Mouse (Mus musculus) neural tube, embryonic 15.5 days (tissue): ENCODE measurements at regions not wholly inside any gene's neighbourhood (a gene's known extent, or its start where the extent isn't known, plus 50 kb on each side); places are given as distances from the start of the nearest gene placed in this dataset.

ENCODE experiments used
- ATAC-seq: fragments of 200-750 bp; cut with Nextera tagmentation; 2 replicates; pipeline ENCODE4 v1.8.0; 2017; ENCODE audit warnings: mild to moderate bottlenecking, moderate TSS enrichment, moderate library complexity; ENCODE audit not compliant: low FRiP score
- H3K27ac ChIP-seq: fragments of 300-500 bp; sonication (generic); replicated peaks from 2 replicates; pipeline ENCODE4 v1.5.1; 2015; ENCODE audit warnings: mild to moderate bottlenecking, inconsistent platforms
- H3K27me3 ChIP-seq: fragments of 300-500 bp; sonication (generic); replicated peaks from 2 replicates; pipeline ENCODE4 v1.6.1; 2015; ENCODE audit warnings: inconsistent platforms
- H3K36me3 ChIP-seq: fragments of 300-500 bp; sonication (generic); 2 replicates; pipeline ENCODE4 v1.6.1; 2015; ENCODE audit warnings: inconsistent platforms
- H3K4me1 ChIP-seq: fragments of 300-500 bp; sonication (generic); 2 replicates; pipeline ENCODE4 v1.6.1; 2015; ENCODE audit warnings: inconsistent platforms
- H3K4me2 ChIP-seq: fragments of 300-500 bp; sonication (generic); 2 replicates; pipeline ENCODE4 v1.6.1; 2015; ENCODE audit warnings: inconsistent platforms, mild to moderate bottlenecking, moderate library complexity
- H3K4me3 ChIP-seq: fragments of 300-500 bp; sonication (generic); replicated peaks from 2 replicates; pipeline ENCODE4 v1.5.1; 2015; ENCODE audit warnings: mild to moderate bottlenecking, inconsistent platforms
- H3K9ac ChIP-seq: fragments of 300-500 bp; sonication (generic); replicated peaks from 2 replicates; pipeline ENCODE4 v1.6.1; 2015; ENCODE audit warnings: mild to moderate bottlenecking, inconsistent platforms
- H3K9me3 ChIP-seq: fragments of 300-500 bp; sonication (generic); replicated peaks from 2 replicates; pipeline ENCODE4 v1.6.1; 2016; ENCODE audit warnings: inconsistent platforms
- WGBS: fragments of 180-500 bp; shearing (Covaris S2); methylation state at CpG from one replicate; pipeline ENCODE4 v1.1.7; 2015; ENCODE audit warnings: mixed read lengths; 5-methylcytosine and 5-hydroxymethylcytosine counted together

DNA sequence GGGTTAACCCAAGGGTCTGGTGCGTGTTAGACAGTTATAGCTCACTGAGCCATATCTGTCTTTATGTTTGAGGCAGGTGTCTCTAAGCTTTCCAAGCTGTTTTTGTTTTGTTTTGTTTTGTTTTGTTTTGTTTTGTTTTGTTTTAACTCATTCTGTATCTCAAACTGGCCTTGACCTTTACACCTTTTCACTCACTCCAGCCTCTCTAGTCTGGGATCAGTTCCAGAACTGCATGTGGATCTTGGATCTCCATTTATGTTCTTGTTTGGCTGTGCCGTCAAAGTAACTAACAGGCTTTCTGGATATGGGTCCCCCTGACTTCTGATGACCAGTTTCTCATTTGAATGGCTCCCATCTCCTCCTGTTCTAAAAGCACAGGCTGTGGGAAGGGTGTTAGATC, 197.7 kb downstream of the Gm5447 start:
- H3K9ac ChIP-seq: no peak overlapping the region
- WGBS: 76% methylated on average over 2 of the region's 2 CpGs
- H3K4me3 ChIP-seq: no peak overlapping the region
- H3K4me2 ChIP-seq: no peak overlapping the region
- no peaks in the 10 kb centered on the region for H3K9me3 ChIP-seq
- H3K36me3 ChIP-seq: no peaks in the 10 kb centered on the region
- H3K27ac ChIP-seq: no peak overlapping the region
- ATAC-seq: no peak
- H3K27me3 ChIP-seq: no peaks in the 10 kb centered on the region
- no peaks in the 10 kb centered on the region for H3K4me1 ChIP-seq

DNA sequence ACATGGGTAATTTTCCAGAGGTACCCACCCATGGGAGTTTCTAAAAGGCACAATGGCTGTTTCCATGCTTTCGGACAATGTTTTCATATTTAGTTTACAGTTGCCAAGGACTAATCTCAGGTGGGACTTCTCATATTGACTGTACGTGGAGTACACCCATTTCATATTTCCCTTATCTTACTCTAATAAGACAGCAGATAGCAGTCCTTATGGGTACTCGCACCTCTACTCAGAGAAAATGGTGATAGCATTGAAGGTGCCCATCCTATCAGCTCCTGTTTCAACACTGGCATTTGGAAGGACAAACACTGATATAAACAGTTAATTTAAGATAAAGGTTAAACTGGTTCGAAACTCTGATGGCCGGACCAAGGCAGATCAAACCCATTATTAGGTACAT, 198.6 kb downstream of the Gm5447 start:
- Histone ChIP-seq H3K27me3 (no peaks in the 10 kb centered on the region), H3K9me3 (no peaks in the 10 kb centered on the region), H3K36me3 (no peaks in the 10 kb centered on the region), H3K4me1 (no peaks in the 10 kb centered on the region), H3K4me2 (no peak overlapping the region), H3K4me3 (no peak overlapping the region), H3K9ac (no peak overlapping the region), H3K27ac (no peak overlapping the region)
- 91% methylated on average over 5 of the region's 5 CpGs for WGBS
- no peak for ATAC-seq

DNA sequence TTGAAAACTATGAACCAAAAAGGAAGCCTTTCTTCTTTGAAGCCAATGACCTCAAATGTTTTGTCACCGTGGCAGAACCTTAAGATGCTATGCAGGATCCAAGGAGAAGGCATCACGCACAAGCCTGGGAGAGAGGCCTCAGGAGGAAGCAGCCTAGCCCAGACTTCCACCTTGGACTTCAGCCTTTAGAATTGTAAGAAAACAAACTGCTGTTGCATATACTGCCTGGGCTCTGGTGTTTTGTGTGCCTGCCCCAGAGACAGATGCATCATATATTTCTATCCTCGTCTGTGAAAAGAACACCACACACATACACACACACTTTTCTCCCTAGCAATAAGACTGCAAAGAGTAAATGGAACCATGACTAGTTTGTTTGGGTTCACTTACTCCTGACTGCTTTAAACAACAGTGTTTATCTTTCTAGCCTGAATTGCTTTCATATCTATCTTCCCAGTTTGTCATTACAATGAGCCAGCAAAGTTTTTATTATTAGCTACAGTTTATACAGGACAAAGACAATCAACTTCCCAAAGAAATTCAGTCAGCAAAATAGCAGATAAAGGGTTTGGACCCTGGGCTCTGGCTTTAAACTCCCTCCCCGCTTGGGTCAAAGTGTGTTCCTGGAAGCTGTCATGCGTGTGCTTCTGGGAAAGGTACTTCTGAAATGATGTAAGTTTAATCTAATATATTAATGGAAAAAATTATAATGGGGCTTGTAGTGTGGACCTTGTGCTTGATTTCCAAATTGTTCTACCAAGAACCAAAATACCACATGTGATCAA, 204.2 kb downstream of the Gm5447 start:
- ATAC-seq: no peak
- Histone ChIP-seq H3K27ac (no peak overlapping the region), H3K4me1 (0 out of 2 replicates have a peak, but pooled peaks cover 2% of the 10 kb centered on the region), H3K9me3 (no peaks in the 10 kb centered on the region), H3K36me3 (no peaks in the 10 kb centered on the region), H3K9ac (no peak overlapping the region), H3K4me3 (no peak overlapping the region), H3K27me3 (no peaks in the 10 kb centered on the region), H3K4me2 (no peak overlapping the region)
- WGBS: 83% methylated on average over 5 of the region's 5 CpGs

DNA sequence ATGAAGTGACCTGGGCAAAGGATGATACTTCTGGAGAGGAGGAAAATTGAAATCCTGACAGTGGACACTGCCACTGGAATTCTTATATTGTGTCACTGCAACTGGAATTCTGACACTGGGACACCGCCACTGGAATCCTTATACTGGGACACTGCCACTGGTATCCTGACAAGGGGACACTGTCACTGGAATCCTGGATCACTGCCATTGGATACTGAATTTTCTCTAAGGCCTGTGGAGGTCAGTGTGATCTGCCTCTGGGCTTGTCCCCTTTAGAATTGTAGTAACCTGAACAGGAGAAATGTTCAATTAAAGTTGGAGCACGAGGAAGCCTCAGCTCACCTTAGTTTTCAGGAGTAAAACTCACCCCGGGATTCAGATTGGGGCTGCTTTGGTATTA, 205.0 kb downstream of the Gm5447 start:
- Histone ChIP-seq H3K9me3 (no peaks in the 10 kb centered on the region), H3K4me3 (no peak overlapping the region), H3K9ac (no peak overlapping the region), H3K4me2 (no peak overlapping the region), H3K27ac (no peak overlapping the region), H3K36me3 (no peaks in the 10 kb centered on the region), H3K27me3 (no peaks in the 10 kb centered on the region), H3K4me1 (0 out of 2 replicates have a peak, but pooled peaks cover 2% of the 10 kb centered on the region)
- 81% methylated on average over 3 of the region's 3 CpGs for WGBS
- no peak for ATAC-seq

DNA sequence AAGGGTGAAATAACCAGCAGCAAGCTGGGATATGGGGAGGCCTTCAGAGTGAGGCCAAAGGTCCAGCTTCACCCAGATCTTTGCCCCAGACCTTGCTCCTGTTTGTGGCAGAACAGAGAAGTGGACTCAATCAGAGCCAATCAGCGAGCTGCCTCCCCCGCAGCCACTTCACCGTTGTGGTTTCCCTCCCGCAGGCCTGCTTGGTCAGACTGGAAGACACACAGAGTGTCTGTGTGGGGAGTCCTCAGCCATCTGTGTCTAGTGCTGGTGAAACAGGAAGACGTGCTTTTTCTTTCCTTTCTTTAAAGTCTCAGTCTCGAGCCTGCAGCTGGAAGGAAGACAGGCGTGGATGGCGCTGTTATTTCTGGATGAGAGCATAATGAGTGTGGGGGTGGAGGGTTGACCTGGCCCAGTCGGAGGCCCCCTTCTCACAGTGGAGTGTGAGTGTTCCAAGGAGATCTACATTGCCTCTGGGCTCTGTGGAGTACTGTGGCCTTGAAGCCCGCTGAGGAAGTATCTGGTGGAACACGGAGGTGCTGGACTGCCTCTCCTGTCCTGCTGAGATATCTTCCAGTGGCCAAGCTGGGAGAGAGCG, 205.5 kb downstream of the Gm5447 start:
- Histone ChIP-seq H3K27ac (no peak overlapping the region), H3K9ac (no peak overlapping the region), H3K4me1 (0 out of 2 replicates have a peak, but pooled peaks cover 2% of the 10 kb centered on the region), H3K4me3 (no peak overlapping the region), H3K9me3 (no peaks in the 10 kb centered on the region), H3K36me3 (no peaks in the 10 kb centered on the region), H3K27me3 (no peaks in the 10 kb centered on the region), H3K4me2 (no peak overlapping the region)
- no peak for ATAC-seq
- WGBS: 40% methylated on average over 12 of the region's 12 CpGs

DNA sequence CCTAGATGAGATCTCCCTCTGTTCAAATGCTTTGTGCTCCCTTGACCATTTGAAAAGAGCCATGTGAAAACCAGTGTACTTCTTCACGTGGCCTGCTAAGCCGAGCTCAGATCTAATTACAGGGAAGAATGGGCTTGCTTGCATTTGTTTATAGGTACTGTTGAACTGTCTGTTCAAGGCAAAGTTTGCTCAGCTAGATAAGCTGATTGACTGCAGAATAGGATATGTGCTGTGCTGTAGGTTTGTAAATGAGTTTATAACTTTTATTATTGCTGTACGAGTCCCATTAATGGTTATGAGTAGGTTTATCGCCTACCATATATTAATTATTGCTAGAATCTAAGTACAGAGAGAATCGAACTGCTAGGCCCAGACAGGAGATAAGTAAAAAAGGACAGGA, 207.5 kb downstream of the Gm5447 start:
- ATAC-seq: no peak
- 64% methylated on average over 5 of the region's 5 CpGs for WGBS
- Histone ChIP-seq H3K27ac (no peak overlapping the region), H3K4me3 (no peak overlapping the region), H3K36me3 (no peaks in the 10 kb centered on the region), H3K9me3 (no peaks in the 10 kb centered on the region), H3K27me3 (no peaks in the 10 kb centered on the region), H3K4me2 (no peak overlapping the region), H3K4me1 (0 out of 2 replicates have a peak, but pooled peaks cover 2% of the 10 kb centered on the region), H3K9ac (no peak overlapping the region)

DNA sequence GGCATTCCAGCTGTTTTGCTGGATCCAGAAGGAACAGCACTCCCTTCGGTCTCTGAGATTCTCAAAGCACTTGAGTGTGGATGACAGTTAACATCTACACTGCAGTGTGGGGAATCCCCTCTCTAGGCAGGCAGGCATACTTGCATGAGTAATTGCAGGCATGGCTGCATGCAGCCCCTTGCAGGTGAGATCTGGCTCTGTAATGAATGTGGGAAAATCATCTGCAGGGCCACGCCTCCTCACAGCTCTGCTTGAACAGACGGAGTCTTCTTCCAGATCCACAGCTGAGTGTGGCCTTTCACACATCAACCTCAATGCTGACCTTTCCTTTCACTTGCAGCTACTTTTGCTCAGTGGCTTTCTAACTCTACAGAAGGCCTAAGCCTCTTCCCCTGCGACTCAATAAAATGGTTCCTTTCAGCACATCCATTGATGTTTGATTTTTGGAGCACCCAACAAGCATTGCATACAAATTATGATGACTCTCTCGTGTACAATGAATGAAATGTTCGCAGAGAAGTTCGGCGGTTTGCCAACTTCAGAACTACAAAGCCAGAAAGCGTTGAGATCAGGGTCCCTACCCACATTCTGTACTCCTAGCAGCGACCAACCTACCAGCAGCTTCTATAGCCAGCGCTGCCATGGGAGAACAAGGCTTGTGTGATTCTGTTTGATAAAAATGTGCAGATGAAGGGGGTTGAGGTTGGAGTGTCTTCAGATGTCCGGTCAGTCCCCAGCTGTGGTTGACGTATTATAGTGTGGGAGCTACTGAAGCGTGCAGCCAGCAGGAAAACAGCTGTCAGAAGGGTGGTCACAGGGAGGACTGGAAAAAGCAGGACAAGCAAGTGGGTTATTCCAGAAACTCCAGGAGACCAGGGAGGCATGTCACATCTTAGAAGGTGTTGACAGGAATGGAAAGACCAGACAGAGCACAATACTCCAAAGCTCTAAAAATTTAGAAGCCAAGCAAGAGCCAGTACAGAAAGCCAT, 211.1 kb downstream of the Gm5447 start:
- Histone ChIP-seq H3K4me3 (no peak overlapping the region), H3K9me3 (no peaks in the 10 kb centered on the region), H3K27me3 (no peaks in the 10 kb centered on the region), H3K36me3 (no peaks in the 10 kb centered on the region), H3K4me2 (no peak overlapping the region), H3K9ac (no peak overlapping the region), H3K4me1 (no peaks in the 10 kb centered on the region), H3K27ac (no peak overlapping the region)
- no peak for ATAC-seq
- WGBS: 78% methylated on average over 14 of the region's 14 CpGs

DNA sequence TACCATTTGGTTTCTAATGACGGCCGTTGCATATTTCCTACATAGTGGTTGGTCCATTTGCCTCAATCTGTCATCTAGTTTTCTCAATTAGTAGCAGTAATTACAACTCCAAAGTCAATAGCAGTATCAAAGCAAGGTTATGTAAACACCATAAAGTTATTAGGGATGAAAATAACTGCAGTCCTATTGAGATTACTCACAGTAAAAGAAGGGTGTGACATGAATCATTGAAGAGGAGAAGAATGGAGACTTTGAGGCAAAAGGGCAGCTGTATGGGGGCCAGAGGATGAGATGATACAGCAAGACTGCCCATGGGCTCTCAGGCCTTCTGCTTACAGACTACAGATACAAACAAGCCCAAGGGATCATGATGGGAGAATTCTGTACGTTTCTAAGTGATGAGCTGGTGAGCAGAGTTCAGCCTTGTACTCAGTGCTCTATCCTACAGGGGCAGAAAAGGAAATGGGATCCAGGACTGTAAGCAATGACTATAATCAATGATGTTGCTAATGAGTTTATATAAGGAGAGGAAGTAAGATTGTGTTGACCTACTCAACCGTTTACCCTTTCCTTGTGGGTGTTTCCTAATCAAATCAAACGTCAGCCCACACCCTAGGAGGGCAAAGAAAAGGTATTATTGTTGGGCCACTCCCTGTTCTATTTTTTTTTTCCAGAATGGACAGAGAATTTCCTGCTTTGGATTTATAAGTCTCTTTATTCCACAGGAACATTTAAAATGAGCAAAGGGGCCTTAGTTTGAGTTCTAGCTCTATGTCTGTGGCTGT, 213.0 kb downstream of the Gm5447 start:
- Histone ChIP-seq H3K4me3 (no peak overlapping the region), H3K27ac (no peak overlapping the region), H3K36me3 (no peaks in the 10 kb centered on the region), H3K9ac (no peak overlapping the region), H3K4me2 (no peak overlapping the region), H3K9me3 (no peaks in the 10 kb centered on the region), H3K27me3 (no peaks in the 10 kb centered on the region), H3K4me1 (no peaks in the 10 kb centered on the region)
- ATAC-seq: no peak
- WGBS: 56% methylated on average over 5 of the region's 5 CpGs

DNA sequence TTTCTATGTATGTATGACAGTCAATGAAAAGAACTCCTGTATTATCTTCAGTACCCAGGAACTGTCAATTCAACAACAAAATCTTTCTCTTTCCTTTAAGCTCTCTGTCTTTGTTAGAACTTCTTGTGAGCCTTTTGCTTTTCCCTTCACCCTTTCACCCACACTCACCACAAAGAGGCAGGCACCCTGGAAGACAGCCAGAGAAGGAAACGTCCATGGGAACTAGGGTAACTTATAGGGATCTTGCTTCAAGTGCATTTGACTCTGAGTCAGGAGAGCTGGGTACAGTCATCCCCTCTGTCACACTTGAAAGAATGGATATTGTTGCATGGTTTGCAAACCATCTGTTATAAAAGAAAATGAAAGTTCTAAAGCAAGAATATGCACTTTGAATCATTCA, 215.1 kb downstream of the Gm5447 start:
- Histone ChIP-seq H3K27me3 (no peaks in the 10 kb centered on the region), H3K9ac (no peak overlapping the region), H3K36me3 (no peaks in the 10 kb centered on the region), H3K4me2 (no peak overlapping the region), H3K4me1 (no peaks in the 10 kb centered on the region), H3K9me3 (no peaks in the 10 kb centered on the region), H3K27ac (no peak overlapping the region), H3K4me3 (no peak overlapping the region)
- ATAC-seq: no peak
- 38% methylated on average over 1 of the region's 1 CpGs for WGBS

DNA sequence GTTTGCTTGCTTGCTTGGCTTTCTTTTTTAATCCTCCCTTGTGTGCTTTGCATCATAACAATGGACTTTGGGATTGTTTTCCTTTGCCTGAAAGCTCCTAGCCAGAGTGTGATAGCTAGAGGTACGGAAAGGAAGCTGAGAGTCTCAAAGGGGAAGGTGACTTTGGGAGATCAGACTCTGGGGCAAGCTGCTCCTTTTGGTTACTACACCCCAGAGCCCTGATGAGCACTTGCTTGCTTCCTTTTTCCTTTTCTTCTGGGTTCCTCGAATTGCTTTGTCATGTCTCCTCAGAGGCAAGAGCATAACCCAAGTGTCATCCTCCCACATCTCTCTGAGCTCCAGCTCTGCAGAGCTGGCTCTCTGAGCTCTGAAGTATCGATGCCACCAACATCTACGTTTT, 216.0 kb downstream of the Gm5447 start:
- no peak overlapping the region for H3K27ac ChIP-seq
- no peaks in the 10 kb centered on the region for H3K4me1 ChIP-seq
- H3K36me3 ChIP-seq: no peaks in the 10 kb centered on the region
- H3K4me2 ChIP-seq: no peak overlapping the region
- no peaks in the 10 kb centered on the region for H3K9me3 ChIP-seq
- H3K4me3 ChIP-seq: no peak overlapping the region
- no peak overlapping the region for H3K9ac ChIP-seq
- 82% methylated on average over 4 of the region's 4 CpGs for WGBS
- no peak for ATAC-seq
- no peaks in the 10 kb centered on the region for H3K27me3 ChIP-seq
